Mouse (Mus musculus) kidney, adult 2 months (tissue): ENCODE data around the gene Ptx3.

Source experiments
- CTCF ChIP-seq: fragments of 200-500 bp; conservative IDR thresholded peaks from 2 replicates; pipeline ENCODE4 v1.5.1; 2011; ENCODE audit warnings: low read depth, mild to moderate bottlenecking, control low read depth, low read length, moderate library complexity, mixed read lengths; ENCODE audit not compliant: insufficient read depth, insufficient read length
- POLR2A ChIP-seq: fragments of 200-500 bp; IDR thresholded peaks from one replicate; pipeline ENCODE4 v1.6.1; 2011; ENCODE audit warnings: low read depth, low read length, control low read depth

DNA sequence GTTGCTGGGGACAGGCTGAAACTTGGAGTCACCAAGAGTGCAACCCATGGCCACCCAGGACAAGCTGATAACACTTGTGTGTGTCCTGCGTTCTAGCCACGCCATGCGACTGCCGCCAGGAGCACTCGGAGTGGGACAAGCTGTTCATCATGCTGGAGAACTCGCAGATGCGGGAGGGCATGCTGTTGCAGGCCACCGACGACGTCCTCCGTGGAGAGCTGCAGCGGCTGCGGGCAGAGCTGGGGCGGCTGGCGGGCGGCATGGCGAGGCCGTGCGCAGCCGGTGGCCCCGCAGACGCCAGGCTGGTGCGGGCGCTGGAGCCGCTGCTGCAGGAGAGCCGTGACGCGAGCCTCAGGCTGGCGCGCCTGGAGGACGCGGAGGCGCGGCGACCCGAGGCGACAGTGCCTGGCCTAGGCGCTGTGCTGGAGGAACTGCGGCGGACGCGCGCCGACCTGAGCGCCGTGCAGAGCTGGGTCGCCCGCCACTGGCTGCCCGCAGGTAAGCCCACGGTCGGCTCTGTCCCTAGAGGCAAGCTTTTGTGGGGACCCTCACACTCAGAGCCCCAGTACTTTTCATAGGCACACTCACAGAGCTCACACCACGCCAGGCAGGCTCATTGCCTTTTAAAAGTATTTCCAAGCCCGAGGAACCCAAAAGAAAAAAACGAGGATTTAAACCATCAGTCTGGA, 988 bp downstream of the Ptx3 start:
- TF ChIP-seq POLR2A (no peak), CTCF (no peak)
